Mouse (Mus musculus) C2C12 (cell line): ENCODE measurements around the gene Ywhah. TPM values are rescaled to one million over a fixed set of nuclear protein-coding genes. Genes with fewer than 3 reads are reported as not detected.
"Not testable (repeated sequence)": the region's sequence is repeated elsewhere in the genome, so short reads cannot be mapped to it uniquely, and the experiment has no call there.

Source experiments
- H3K27me3 ChIP-seq: one replicate; pipeline ENCODE4 v1.6.1; 2011; ENCODE audit not compliant: control insufficient read depth, insufficient read depth, insufficient read length
- H3K36me3 ChIP-seq: one replicate; pipeline ENCODE4 v1.6.1; 2011; ENCODE audit not compliant: control insufficient read depth, insufficient read depth
- H3K4me3 ChIP-seq: one replicate; pipeline ENCODE4 v1.5.1; 2011; ENCODE audit warnings: mild to moderate bottlenecking, control low read depth; ENCODE audit not compliant: poor library complexity, insufficient read depth, severe bottlenecking
- H3K79me2 ChIP-seq: one replicate; pipeline ENCODE4 v1.6.1; 2011; ENCODE audit not compliant: control insufficient read depth, insufficient read depth
- H3K79me3 ChIP-seq: one replicate; pipeline ENCODE4 v1.6.1; 2011; ENCODE audit warnings: low read depth, control low read depth
- H3ac ChIP-seq: one replicate; pipeline ENCODE3; 2011; ENCODE audit warnings: low read depth; ENCODE audit not compliant: control insufficient read depth, insufficient read length
- CEBPB ChIP-seq: IDR thresholded peaks from one replicate; pipeline ENCODE4 v1.6.1; 2011; ENCODE audit warnings: low read depth, mild to moderate bottlenecking, control low read depth, moderate library complexity
- CTCF ChIP-seq: IDR thresholded peaks from one replicate; pipeline ENCODE4 v1.5.1; 2011; ENCODE audit not compliant: control insufficient read depth, insufficient read depth, insufficient read length
- FOSL1 ChIP-seq: IDR thresholded peaks from one replicate; pipeline ENCODE4 v1.8.0; 2011; ENCODE audit warnings: mild to moderate bottlenecking, low read length; ENCODE audit not compliant: poor library complexity, insufficient read depth, severe bottlenecking
- MAX ChIP-seq: IDR thresholded peaks from one replicate; pipeline ENCODE4 v1.6.1; 2011; ENCODE audit warnings: mild to moderate bottlenecking, control low read depth
- MYOD1 ChIP-seq: IDR thresholded peaks from one replicate; pipeline ENCODE4 v1.6.1; 2011; ENCODE audit warnings: low read depth; ENCODE audit not compliant: control insufficient read depth, insufficient read length
- MYOG ChIP-seq: IDR thresholded peaks from one replicate; pipeline ENCODE4 v1.6.1; 2011; ENCODE audit not compliant: control insufficient read depth, insufficient read length; ENCODE audit errors: extremely low read depth
- USF1 ChIP-seq: IDR thresholded peaks from one replicate; pipeline ENCODE4 v1.6.1; 2011; ENCODE audit warnings: low read depth, mild to moderate bottlenecking, control low read depth, moderate library complexity
- polyA plus RNA-seq: library from polyadenylated mRNA; unstranded; fragments of >200 nt; fragmentation: generic; extraction: Trizol; gene quantifications from one replicate; pipeline ENCODE4 v1.2.1, GENCODE M21; 2012; ENCODE audit warnings: missing spikeins

The Ywhah gene
- polyA plus RNA-seq, 1 experiment: 213 TPM

- no peaks in the 10 kb centered on the region for H3K79me2 ChIP-seq
- no peak overlapping the region for H3K4me3 ChIP-seq
- no peaks in the 10 kb centered on the region for H3K36me3 ChIP-seq
- no peak overlapping the region for H3ac ChIP-seq
- no peaks in the 10 kb centered on the region for H3K27me3 ChIP-seq
- H3K79me3 ChIP-seq: no peaks in the 10 kb centered on the region
- TF ChIP-seq CEBPB (no peak), MAX (no peak), USF1 (no peak), MYOD1 (no peak), CTCF (no peak), FOSL1 (no peak), MYOG (no peak)
Measured at GRCm38 (mm10) chr5:33034916-33035315, 16.3 kb downstream of the Ywhah start.

- Histone ChIP-seq H3K27me3 (peaks cover 13% of the 10 kb centered on the region), H3K79me3 (no peaks in the 10 kb centered on the region), H3ac (no peak overlapping the region), H3K36me3 (no peaks in the 10 kb centered on the region), H3K79me2 (no peaks in the 10 kb centered on the region), H3K4me3 (no peak overlapping the region)
- TF ChIP-seq MAX (no peak), USF1 (no peak), CTCF (no peak), MYOG (no peak), CEBPB (no peak), FOSL1 (no peak), MYOD1 (no peak)
Measured at GRCm38 (mm10) chr5:33038656-33039509, 20.3 kb downstream of the Ywhah start.

- H3K4me3 ChIP-seq: no peak overlapping the region
- no peaks in the 10 kb centered on the region for H3K79me2 ChIP-seq
Measured at GRCm38 (mm10) chr5:33039510-33039911, 20.9 kb downstream of the Ywhah start.

GRCm38 (mm10) chr5:33040735-33041134, 22.1 kb downstream of the Ywhah start:
- not testable (repeated sequence) for H3ac ChIP-seq, H3K4me3 ChIP-seq, H3K79me2 ChIP-seq, H3K36me3 ChIP-seq, H3K79me3 ChIP-seq
- H3K27me3 ChIP-seq: peaks cover 22% of the 10 kb centered on the region

More at GRCm38 (mm10) chr5:33039510-33039911, 20.9 kb downstream of the Ywhah start:
- H3ac ChIP-seq: no peak overlapping the region
- peaks cover 13% of the 10 kb centered on the region for H3K27me3 ChIP-seq
- H3K79me3 ChIP-seq: no peaks in the 10 kb centered on the region
- TF ChIP-seq MYOD1 (no peak), MAX (no peak), USF1 (no peak), FOSL1 (no peak), CEBPB (no peak), MYOG (no peak), CTCF (no peak)
- H3K36me3 ChIP-seq: no peaks in the 10 kb centered on the region

GRCm38 (mm10) chr5:33043397-33043796, 24.8 kb downstream of the Ywhah start:
- Histone ChIP-seq H3K27me3 (peaks cover 43% of the 10 kb centered on the region), H3ac (no peak overlapping the region), H3K79me2 (no peaks in the 10 kb centered on the region), H3K36me3 (no peaks in the 10 kb centered on the region), H3K4me3 (no peak overlapping the region), H3K79me3 (no peaks in the 10 kb centered on the region)
- TF ChIP-seq CTCF (no peak), MYOG (no peak), FOSL1 (no peak), MAX (no peak), MYOD1 (no peak), CEBPB (no peak)

- Histone ChIP-seq H3K4me3 (no peak overlapping the region), H3ac (no peak overlapping the region), H3K79me3 (no peaks in the 10 kb centered on the region), H3K36me3 (no peaks in the 10 kb centered on the region), H3K27me3 (peaks cover 57% of the 10 kb centered on the region), H3K79me2 (no peaks in the 10 kb centered on the region)
- TF ChIP-seq FOSL1: no peak
- TF ChIP-seq MYOG: no peak
- TF ChIP-seq USF1: no peak
- no peak for TF ChIP-seq MYOD1
- TF ChIP-seq CTCF: no peak
- TF ChIP-seq CEBPB: no peak
- no peak for TF ChIP-seq MAX
Measured at GRCm38 (mm10) chr5:33044636-33045315, 26.2 kb downstream of the Ywhah start.
